Mouse (Mus musculus) right cerebral cortex, postnatal 10 days (tissue): ENCODE data around the gene Acvr1.

Experiments used
- DNase-seq, 2 experiments: peaks; one replicate each; pipeline ENCODE4 v3.0.0; 2021; ENCODE audit warnings: low spot score in 2 of 2

Acvr1 gene

GRCm38 (mm10) chr2:58520727-58521126, 46.2 kb downstream of the Acvr1 start:
- no peak for DNase-seq

GRCm38 (mm10) chr2:58518517-58518916, 48.4 kb downstream of the Acvr1 start:
- DNase-seq: no peak

DNA sequence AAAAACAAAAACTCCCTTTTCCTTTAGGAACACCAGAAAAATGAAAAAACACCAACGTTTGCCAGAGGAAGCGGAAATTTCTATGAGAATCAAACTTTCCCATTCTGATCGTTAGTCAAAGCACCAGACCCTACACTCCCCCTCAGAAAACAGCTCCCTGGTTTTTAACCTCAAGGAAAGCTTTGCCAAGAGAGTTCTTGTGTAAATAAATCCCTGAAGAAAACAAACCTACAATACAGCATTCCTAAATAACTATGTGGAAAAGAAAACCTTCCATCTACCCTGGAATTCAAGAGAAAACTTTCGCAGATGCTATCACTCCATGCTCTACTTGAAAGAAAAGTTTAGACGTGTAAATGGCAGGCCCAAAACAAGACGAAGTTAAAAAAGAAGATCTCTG, 50.0 kb downstream of the Acvr1 start:
- no peak for DNase-seq

DNA sequence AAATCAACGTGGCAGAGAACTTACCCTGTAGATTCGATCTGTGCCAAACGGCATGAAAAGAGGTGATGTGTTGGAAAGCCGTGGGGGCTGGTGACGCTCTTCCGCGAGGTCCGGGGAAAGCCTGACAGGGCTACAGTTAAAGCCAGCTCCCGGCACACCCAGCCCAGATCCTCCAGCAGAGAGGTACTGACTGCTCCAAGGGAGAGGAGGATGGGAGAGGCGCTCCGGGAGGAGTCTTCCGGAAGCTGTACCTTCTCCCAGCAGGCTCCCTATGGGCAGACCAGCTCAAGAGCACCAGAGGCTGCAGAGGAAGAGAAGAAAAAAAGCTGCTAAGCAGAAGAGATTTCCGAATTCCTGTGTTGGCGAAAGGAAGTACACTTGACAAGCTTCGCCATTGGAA, 51.0 kb downstream of the Acvr1 start:
- no peak for DNase-seq

- DNase-seq: no peak
These were observed 52.5 kb downstream of the Acvr1 start for GRCm38 (mm10) chr2:58514489-58514888.

GRCm38 (mm10) chr2:58513212-58513611, 53.7 kb downstream of the Acvr1 start:
- DNase-seq: no peak

- DNase-seq: no peak
These were observed 56.8 kb downstream of the Acvr1 start for GRCm38 (mm10) chr2:58510192-58510591.

DNA sequence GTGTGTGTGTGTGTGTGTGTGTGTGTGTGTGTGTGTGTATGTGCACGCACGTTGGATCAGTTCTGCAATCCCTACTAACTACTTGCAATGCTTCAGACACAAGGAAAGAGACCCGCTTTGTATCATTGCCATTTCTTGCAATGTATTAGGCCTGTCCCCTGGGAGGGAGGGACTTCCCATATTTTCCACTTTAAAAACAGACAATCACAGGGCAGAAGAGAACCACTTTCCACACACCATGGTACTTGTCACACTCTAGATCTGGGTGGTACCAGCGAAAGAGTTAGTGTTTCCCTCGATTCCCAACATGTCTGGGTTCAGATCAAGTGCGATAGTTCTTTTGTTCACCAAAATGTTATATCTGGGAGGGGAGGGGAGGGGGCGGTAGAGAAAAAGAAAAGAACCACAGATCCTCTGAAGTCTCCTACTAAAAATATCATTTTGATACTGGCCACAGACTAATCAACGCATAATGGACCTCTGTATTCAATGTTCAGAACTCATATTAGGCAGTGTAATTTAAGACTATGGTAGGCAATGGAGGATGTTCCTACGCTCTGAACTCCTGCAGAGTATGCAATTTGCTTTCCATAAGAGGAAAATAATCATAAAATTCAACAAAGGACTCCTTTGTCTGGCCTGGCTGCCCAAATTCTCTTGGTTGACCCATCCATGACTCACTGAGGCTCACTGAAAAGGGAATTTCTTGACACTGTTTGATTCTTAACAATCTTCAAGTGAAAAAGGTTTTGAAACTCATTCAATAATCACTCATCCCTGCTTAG, 61.5 kb downstream of the Acvr1 start:
- DNase-seq: no peak

DNA sequence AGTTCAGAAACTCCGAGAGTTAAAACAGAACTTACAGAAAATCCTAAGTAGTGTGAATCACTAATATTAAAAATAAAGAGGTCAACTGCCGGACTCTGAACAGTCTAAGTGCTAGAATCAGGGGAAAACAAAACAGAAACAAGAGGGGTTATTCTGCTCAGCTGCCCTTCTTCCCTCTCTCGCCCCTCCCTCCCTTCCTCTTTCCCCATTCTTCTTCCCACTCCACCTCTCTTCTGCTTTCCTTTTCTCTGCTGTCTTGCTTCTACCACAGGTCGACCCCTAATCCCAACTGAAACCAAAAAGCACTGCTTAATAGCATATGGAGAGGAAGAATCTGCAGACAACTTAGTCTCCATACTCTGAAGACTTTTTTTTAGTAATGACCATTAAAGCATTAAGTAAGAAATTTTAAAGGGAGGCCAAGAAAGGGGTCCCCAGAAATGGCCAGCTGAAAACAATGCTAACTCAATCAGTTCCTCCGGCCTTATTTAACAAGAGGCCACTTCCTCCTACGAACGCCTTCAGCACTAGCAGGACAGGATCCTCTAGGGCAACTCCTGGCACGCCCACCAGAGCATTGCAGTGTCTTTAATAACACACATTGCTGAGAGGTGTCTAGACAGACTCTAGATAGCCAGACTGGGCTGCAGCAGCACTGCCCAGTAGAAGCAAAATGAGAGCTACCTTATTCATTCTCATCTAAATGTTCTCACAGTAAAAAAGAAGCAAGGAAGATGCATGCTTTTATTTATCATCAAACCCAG, 70.1 kb downstream of the Acvr1 start:
- no peak for DNase-seq

DNA sequence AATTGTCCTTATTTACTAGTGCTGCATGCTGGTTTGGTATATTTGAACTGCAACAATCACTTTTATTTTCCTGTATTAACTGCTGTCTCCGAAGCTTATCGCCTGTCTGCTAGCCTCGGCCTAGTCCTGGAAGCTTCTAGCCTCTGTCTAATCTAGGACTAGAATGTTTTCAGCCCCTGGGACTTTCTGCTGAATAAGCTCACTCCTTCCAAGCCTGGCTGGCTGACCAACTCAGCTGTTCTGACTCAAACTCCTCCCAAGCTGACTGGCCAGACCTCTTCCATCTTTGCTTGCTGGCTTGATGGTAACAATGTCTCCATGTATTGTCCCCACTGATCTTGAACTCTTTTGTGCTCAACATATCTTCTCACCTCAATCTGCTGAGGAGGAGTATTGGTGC, 71.7 kb downstream of the Acvr1 start:
- DNase-seq: no peak

DNA sequence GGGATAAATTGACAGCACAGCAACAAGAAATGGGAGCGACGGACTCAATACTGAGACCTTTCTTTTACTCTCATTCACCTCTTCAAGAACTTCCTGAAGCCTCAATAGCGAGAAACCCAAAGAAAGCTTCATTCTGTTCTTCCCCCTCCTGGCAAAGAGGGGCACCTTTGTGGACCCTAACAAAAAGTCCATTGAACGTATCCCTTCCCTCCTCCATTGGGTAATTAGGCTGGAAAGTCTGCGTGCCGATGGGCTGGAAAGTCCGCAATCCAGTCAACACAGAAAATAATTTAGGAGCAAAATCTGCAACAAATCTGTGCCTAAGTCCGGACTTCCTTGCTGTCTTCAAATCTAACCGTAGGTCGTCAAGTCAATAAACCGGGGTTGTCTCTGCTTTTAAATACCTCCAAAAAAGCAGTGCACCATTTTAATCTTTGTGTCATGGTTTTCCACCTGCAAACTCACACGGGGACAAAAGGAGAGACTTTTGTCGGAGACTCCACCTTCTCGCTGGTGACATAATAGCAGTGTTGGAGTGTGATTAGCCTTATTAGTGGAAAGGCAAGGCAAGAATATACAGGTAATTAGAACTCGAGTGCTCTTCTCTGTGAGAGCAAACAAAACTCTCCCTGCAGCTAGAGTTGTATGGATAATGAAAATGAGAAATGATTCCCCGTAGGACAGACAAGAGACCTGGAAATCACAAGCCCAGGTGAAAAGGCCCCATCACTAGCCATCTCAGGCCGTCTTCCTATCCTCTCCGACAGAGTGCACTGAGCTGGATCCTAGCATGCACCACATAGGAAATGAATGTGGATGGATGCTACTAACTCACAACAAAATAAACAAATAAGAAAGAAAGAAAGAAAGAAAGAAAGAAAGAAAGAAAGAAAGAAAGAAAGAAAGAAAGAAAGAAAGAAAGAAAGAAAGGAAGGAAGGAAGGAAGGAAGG, 73.0 kb downstream of the Acvr1 start:
- no peak for DNase-seq

DNA sequence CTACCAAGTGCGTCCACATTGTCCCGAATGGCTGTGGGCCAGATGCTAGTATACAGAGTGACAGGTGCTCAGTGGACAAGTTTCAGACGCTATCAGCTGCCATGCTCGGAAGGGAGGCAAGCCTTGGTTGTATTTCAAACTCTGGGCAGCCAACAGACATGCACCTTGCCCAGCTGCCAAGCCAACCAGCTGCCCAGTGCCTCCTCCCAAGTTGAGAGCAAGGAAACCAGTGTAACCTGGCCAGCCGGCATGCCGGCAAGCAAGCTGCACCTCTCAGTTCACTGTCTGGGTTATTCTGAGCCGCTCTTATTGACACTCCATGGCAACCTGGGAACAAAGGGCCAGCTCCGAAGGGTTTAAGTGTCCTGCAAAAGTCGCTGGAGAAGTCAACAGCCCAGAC, 77.7 kb downstream of the Acvr1 start:
- no peak for DNase-seq

GRCm38 (mm10) chr2:58488404-58488803, 78.6 kb downstream of the Acvr1 start:
- no peak for DNase-seq

DNA sequence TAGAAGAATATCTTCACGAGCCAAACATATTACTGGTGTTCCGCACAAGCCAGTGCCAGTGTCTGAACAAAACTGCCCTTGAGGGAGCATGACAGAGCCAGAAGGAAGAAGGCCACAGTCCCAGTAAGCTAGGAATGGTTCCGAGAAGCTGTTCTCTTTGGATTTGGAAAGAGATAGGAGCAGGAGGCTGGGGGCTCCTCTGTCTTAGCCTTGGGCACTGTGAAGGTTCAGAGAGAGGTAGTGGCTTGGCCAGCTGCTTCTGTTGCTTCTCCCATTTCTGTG, 79.7 kb downstream of the Acvr1 start:
- DNase-seq: no peak

GRCm38 (mm10) chr2:58486441-58487278, 80.3 kb downstream of the Acvr1 start:
- no peak for DNase-seq

DNA sequence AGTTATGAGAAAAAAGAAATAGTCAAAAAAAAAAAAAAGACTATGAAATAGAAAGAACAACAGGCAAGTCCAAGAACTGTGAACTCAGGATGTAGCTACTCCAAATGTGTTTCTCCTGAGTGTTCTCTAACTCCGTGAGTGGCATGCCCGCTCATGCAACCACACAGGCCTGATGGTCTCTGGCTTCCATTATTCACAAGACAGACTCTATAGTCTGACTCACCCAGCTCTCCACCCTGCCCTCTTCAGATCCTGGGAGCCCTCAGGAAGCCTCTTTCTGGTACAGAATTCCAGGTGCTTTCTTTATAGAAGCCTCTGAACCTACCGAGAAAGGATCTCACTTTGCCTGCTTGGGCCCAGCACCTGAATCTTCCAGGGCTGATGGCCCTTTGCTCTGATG, 81.3 kb downstream of the Acvr1 start:
- no peak for DNase-seq

GRCm38 (mm10) chr2:58485152-58485551, 81.8 kb downstream of the Acvr1 start:
- DNase-seq: peak; percentile 42 to 45

GRCm38 (mm10) chr2:58484284-58484965, 82.5 kb downstream of the Acvr1 start:
- peak in 1 of 2 experiments; percentile 32 for DNase-seq

DNA sequence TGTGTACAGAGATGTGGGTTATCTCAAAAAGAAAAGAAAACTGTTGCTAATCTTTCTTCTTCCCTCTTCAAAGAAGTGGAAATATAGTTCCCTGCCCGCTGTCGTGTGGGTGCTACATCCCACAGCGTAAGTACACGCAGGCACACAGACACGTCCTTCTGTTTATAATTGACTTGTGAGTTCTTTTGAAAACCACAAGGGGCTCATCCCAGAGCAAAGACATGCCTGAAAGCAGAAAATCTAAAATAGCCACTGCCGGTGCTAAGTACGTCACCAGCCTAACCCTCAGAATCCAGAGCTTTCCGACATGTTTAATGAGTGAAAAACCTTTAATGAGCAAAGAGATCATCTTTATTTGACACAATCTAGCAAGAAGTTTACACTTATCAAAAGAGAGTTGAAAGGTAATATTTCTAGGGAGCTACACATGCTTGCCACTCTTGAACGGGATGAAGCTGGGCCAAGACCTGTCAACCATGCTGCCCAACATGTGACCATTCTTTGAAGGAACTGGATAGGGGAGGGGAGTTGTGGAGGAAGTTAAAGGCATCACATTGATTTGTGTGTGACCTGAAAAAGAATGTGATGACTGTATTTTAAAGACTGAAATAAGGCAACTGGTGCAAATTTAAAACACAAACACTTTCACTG, 85.4 kb downstream of the Acvr1 start:
- no peak for DNase-seq

DNA sequence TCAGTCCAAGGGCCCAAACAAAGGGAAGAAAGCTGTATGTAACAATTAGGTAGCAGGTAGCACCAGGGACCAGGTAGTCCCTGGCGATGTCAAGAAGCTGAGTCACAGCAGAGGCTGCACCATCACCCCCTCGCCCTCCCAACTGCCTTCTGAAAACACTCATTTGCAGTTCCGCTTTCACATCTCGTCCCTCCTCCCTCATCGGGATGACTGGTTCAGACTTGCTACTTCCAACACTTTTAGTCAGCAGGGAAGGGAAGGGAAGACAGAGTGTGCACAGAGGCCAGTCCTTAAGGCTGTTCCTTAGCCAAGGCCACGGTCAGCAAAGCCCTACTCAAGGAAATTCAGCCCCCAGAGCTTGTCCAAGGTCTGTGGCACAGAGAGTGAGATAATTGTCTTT, 86.2 kb downstream of the Acvr1 start:
- no peak for DNase-seq
